Mouse (Mus musculus): Measurements from ENCODE around the gene Gnb1.

DNA sequence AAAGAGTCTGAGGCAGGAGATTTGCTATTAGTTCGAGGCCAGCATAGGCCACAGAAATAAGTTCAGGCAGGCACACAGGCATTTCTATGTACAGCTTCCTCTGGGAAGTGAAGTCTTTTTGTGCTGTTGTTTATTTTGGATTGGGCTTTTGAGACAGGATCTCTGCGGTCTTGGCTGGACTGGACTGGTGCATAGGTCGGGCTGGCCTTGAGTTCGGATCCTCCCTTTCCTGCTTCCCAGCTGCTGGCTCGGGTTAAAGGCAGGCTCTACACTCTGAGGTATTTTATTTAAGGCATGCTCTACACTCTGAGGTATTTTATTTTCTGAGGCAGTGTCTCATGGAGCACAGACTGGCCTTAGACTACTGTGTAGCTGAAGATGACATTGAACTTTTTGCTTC is 34.6 kb downstream of the Gnb1 start:
- TF ChIP-seq CTCF (IDR thresholded peaks at IDR 0.05; ENCODE audit: low read depth) (no peak), EP300 (IDR thresholded peaks at IDR 0.05; ENCODE audit: low read depth) (no peak)

Measured in liver, embryonic 14.5 days (tissue).